Mouse (Mus musculus): Measurements from ENCODE around the gene Gm5127.

Gm5127 gene

GRCm38 (mm10) chrX:106582886-106583285 lies at the start of gene Gm5127:
TSS of gene Gm5127 (plus strand) at chrX:106583186.
- ChIA-PET POLR2A (no interaction called here), CTCF (no interaction called here)

GRCm38 (mm10) chrX:106536359-106536758 lies 46.6 kb upstream of the Gm5127 start:
- POLR2A ChIA-PET: no interaction called here
- CTCF ChIA-PET: no interaction called here

- POLR2A ChIA-PET: no interaction called here
- CTCF ChIA-PET: no interaction called here
Measured at GRCm38 (mm10) chrX:106555457-106555856, 27.5 kb upstream of the Gm5127 start.

GRCm38 (mm10) chrX:106578966-106579365 lies 4.0 kb upstream of the Gm5127 start:
- POLR2A ChIA-PET: no interaction called here
- CTCF ChIA-PET: no interaction called here

GRCm38 (mm10) chrX:106580410-106580809 lies 2.6 kb upstream of the Gm5127 start:
- CTCF ChIA-PET: no interaction called here

GRCm38 (mm10) chrX:106582197-106582596 lies 789 bp upstream of the Gm5127 start:
- CTCF ChIA-PET: no interaction called here
- POLR2A ChIA-PET: no interaction called here

More at GRCm38 (mm10) chrX:106580410-106580809, 2.6 kb upstream of the Gm5127 start:
- POLR2A ChIA-PET: no interaction called here

- ChIA-PET POLR2A (no interaction called here), CTCF (no interaction called here)
Measured at GRCm38 (mm10) chrX:106593914-106594313, 10.9 kb downstream of the Gm5127 start.

- CTCF ChIA-PET: no interaction called here
- POLR2A ChIA-PET: no interaction called here
Measured at GRCm38 (mm10) chrX:106595904-106596303, 12.9 kb downstream of the Gm5127 start.

- ChIA-PET POLR2A (no interaction called here), CTCF (no interaction called here)
Measured at GRCm38 (mm10) chrX:106602574-106603258, 19.7 kb downstream of the Gm5127 start.

- POLR2A ChIA-PET: no interaction called here
- CTCF ChIA-PET: no interaction called here
Measured at GRCm38 (mm10) chrX:106603386-106603785, 20.4 kb downstream of the Gm5127 start, which contains the start of gene Cysltr1. TSS of gene Cysltr1 (minus strand) at chrX:106603679.

GRCm38 (mm10) chrX:106622512-106622911 lies 39.5 kb downstream of the Gm5127 start:
- CTCF ChIA-PET: no interaction called here

GRCm38 (mm10) chrX:106623667-106624066 lies 40.7 kb downstream of the Gm5127 start:
- ChIA-PET POLR2A (interaction anchor here in 1 of 4 experiments (0.8 kb wide), 1 partner anchor 34 kb away, joined by 4 read pairs; no protein-coding TSS in a partner anchor), CTCF (no interaction called here)

More at GRCm38 (mm10) chrX:106622512-106622911, 39.5 kb downstream of the Gm5127 start:
- POLR2A ChIA-PET: interaction anchor here in 1 of 4 experiments (0.5 kb wide), 1 partner anchor 127 kb away, joined by 3 read pairs; no protein-coding TSS in a partner anchor

- POLR2A ChIA-PET: no interaction called here
- CTCF ChIA-PET: no interaction called here
Measured at GRCm38 (mm10) chrX:106628514-106628913, 45.5 kb downstream of the Gm5127 start.

- POLR2A ChIA-PET: no interaction called here
- CTCF ChIA-PET: no interaction called here
Measured at GRCm38 (mm10) chrX:106633543-106633942, 50.6 kb downstream of the Gm5127 start.

GRCm38 (mm10) chrX:106634799-106635541 lies 52.0 kb downstream of the Gm5127 start:
- ChIA-PET POLR2A (no interaction called here), CTCF (no interaction called here)

GRCm38 (mm10) chrX:106662101-106662500 lies 79.1 kb downstream of the Gm5127 start:
- POLR2A ChIA-PET: no interaction called here
- CTCF ChIA-PET: no interaction called here

GRCm38 (mm10) chrX:106704590-106704989 lies 121.6 kb downstream of the Gm5127 start:
- CTCF ChIA-PET: no interaction called here
- POLR2A ChIA-PET: no interaction called here

GRCm38 (mm10) chrX:106717160-106717559 lies 134.2 kb downstream of the Gm5127 start:
- CTCF ChIA-PET: interaction anchor here in 1 of 4 experiments (0.5 kb wide), 1 partner anchor 56 kb away, joined by 3 read pairs; no protein-coding TSS in a partner anchor
- POLR2A ChIA-PET: no interaction called here

GRCm38 (mm10) chrX:106742241-106742640 lies 159.3 kb downstream of the Gm5127 start:
- CTCF ChIA-PET: no interaction called here
- POLR2A ChIA-PET: no interaction called here

GRCm38 (mm10) chrX:106755272-106755671 lies 172.3 kb downstream of the Gm5127 start:
- CTCF ChIA-PET: no interaction called here
- POLR2A ChIA-PET: no interaction called here
